Mouse (Mus musculus): ENCODE results near the gene Fdps. TPM values are rescaled to one million over a fixed set of nuclear protein-coding genes. Genes with fewer than 3 reads are reported as not detected.
A peak's percentile ranks its signal among the peaks of the same experiment; 100 is the strongest.
"Not testable (repeated sequence)": the region's sequence is repeated elsewhere in the genome, so short reads cannot be mapped to it uniquely, and the experiment has no call there.

Gene Fdps
- total RNA-seq, 2 experiments from 2014 or later, result 81.0 to 88.8 TPM

DNA sequence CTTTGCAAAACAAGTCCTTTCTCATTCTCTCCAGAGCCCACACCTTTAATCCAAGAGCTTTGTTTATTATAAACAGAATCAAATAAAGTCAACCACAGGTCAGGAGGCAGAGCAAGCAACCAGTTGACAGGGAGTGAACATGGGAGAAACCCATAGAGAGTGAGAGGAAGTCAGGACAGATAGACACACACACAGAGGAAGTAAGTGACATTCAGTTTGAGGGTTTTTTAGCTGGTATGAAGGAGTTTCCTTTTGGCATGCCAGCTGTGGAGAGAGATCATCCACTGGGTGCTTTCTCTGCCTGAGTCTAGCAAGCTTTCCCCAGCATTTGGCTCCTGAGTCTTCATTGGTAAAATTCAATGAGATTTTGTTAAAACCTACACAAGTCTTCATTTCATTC, 5.1 kb upstream of the Fdps start:
- no peak for DNase-seq (ENCODE audit: low spot score in 2 of 2)
- intact Hi-C loops (cut with DNase I), result no loop called here

DNA sequence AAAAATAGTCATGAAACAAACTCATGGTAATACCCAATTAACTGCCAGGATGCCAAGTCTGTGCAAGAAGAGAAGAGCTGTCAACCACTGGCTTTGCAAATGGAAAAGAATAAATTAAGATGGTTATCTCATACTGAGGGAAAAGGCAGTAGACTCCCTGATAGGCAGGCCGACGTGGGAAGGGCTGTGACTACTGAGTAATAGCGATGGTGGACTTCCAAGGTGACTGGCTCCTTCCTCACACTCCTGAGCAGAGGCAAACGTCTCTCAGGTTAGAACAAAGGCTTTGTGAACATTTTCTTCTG, 1.5 kb upstream of the Fdps start:
- no peak for DNase-seq (ENCODE audit: low spot score in 2 of 2)
- intact Hi-C loops (cut with DNase I), result no loop called here

DNA sequence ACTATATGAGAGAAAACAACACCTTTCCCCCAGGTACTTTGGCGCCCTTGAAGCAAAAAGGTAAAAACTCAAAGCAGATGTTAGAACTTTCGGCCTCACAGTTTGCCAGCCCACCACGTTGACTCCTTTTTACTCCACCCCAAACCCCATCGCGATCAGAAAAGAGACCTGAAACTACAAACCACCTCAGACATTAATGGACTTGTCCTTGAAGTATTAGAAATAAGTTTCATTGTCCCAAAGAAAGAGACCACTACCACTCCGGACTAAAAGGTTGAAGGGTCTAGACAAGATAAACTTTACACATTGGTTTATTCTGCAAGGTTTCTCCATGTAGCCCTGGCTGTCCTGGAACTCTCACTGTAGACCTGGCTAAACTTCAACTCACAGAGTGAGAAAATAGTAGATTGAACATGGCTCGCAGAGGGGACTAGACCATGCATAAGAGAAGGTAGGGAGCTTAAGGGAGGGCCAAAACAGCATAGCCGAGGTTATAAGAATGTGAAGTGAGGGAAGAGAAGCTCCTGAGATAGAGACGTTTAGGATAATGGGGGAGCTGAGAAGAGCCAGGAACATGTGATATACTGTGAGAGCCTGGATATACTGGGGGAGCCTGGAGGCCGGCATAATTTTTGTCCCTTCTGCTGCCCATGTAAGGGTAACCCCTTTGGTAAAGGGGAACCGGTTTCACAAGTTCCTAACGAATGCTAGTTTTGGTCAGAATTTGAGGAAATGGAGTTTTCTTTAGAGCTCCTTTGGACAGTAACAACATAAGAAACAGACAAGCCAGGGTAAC, 934 bp upstream of the Fdps start:
- intact Hi-C loops (cut with DNase I), result no loop called here
- DNase-seq (ENCODE audit: low spot score in 2 of 2), result no peak

DNA sequence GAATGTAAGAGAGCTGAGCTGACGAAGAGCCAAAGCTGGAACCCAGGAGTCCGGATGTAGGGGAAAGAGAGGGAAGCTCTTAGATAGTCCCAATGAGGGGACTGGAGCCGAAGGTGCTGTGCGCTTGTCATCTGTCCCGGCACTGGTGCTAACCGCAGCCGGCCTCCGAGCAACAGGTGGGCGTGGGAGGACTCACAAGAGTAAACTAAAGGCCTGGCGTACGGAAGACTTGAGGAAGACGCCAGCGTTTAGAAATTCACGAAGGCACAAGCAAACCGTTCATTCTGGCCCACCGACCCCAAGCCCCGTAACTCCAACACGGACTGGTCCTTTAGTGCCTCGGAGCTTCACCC, 324 bp downstream of the Fdps start:
- intact Hi-C loops (cut with DNase I), result no loop called here
- no peak for DNase-seq (ENCODE audit: low spot score in 2 of 2)

DNA sequence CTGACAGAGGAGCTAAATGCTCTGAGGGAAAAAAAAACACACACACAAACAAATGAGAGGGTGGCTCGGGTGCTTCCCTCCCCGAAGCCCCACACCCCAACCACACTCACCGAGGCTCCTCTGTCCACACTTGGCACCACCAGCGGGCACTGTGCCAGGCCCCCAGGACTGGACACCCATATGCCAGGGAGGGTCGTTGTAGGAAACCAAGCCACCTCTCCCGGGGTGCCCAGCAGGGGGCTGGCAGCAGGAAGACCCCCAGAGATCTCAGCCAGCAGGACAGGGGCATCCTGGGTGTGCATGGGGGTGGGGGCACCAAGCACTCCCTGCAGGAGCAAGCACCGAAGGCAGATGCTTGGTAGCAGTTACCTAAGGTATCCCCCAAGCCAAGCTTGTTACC, 948 bp downstream of the Fdps start, which contains the start of gene Gm43738:
Gene Gm43738, minus strand, starts transcription at position 289 of the 400 bp plus-strand sequence.
- no peak for DNase-seq (ENCODE audit: low spot score in 2 of 2)
- intact Hi-C loops (cut with DNase I), result no loop called here

DNA sequence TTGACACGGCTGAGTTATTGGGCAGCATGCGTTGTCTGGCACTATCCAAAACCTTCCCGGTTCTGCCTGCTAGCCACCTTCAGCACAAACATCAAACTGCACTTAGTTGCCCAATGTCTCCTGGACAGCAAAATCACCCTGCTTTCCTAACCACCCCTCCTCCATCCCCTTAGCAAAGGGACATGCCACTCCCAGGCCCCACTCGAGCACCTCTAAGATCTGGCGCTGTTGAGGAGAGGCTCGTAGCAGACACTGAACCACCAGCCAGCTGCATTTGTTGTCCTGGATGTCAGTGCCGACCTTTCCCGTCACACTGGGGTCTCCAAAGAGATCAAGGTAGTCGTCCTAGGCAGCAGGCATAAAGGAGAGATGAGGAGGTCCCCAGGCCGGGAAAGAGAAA, 7.7 kb downstream of the Fdps start:
- intact Hi-C loops (cut with DNase I), result loop anchor here (5.0 kb wide), 2 partner anchors 123 to 942 kb away; partner anchors contain the start of gene Thbs3
- no peak for DNase-seq (ENCODE audit: low spot score in 2 of 2)

DNA sequence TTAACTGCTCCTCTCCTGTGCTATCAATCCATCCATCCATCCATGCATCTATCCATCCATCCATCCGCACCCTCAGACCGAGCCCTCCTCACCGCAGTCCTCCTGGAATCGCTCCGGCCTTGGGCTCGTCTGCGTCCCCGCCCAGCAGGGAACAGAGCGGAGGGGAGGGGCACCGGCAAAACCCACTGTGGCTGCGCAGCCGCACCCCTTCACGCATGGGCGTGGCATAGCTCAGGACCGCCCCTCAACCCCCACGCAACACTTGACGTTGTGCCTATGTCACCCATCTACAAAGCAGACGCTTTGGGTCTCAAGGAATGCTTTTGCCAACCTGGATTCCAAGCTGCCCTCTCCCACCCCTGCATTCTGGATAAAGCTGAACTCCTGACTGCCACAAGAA, 8.6 kb downstream of the Fdps start, which contains the start of gene Rusc1:
Gene Rusc1, minus strand, starts transcription at position 137 of the 400 bp plus-strand sequence.
- intact Hi-C loops (cut with DNase I), result loop anchor here (5.0 kb wide), 2 partner anchors 124 to 941 kb away; partner anchors contain the start of gene Thbs3
- DNase-seq (ENCODE audit: low spot score in 2 of 2), result peak; percentile 94 to 98

DNA sequence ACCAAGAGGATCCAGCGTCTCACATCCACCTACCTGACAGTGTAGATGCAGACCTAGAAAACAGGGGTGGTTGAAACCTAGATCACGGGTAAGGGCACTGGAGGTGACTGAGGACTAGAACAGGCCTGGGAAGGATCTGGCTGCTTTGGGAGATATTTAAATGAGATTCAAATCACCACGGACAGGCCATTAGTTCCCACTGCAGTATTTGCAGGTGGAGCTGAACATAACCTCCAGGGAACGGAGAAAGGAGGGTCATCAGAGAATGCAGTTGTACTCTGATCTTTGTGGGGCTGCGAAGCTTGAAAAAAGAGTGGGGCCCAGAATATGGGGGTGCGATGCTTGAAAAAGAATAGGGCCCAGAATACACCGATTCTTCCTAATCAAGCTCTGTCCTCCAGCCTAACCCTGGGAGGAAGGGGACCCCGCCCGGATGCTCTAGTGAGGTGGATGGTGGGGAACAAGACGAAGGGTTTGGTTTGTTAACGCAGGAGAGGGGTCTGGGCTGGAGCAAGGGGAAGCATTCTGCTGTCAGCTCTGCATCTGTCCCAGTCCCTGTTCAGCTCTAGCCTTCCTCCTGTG, 9.2 kb downstream of the Fdps start:
- intact Hi-C loops (cut with DNase I), result loop anchor here (5.0 kb wide), 2 partner anchors 125 to 940 kb away; partner anchors contain the start of gene Thbs3
- no peak for DNase-seq (ENCODE audit: low spot score in 2 of 2)

DNA sequence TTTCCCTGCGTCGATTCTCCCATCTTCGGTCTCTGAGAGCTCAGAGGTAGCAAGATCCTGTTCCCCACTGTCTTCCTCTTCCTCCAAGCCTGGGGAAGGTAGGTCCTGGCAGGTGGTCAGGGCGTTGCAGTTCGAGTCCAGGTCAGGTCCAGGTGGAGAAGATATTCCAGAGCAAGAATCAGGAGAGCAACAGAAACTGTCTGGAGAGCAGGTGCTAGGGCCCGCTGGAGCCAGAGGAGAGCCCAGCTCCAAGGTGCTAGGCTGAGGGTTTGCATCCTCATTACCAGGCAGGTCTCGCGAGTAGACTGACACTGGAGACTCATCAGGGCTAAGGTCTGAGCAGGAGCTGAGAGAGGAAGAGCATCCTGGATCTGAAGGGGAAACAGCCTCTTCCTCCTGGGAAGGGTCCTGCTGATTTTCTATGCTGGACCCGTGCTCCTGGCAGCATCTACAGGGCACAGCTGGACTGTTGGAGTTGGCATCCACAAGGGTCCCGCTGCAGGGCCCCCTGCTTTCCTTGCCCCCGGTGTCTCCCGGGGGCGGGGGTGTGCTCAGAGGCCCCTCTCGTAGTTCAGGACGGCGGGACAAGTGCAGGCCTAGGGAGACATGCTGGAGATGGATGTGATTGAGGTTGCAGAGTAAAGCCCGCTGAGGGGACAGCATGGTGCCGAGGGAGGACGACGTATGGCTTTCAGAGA, 9.8 kb downstream of the Fdps start:
- no peak for DNase-seq (ENCODE audit: low spot score in 2 of 2)
- intact Hi-C loops (cut with DNase I), result loop anchor here (2.0 to 5.0 kb wide), 3 partner anchors 73 to 940 kb away; partner anchors contain the start of genes Clk2 and Thbs3

DNA sequence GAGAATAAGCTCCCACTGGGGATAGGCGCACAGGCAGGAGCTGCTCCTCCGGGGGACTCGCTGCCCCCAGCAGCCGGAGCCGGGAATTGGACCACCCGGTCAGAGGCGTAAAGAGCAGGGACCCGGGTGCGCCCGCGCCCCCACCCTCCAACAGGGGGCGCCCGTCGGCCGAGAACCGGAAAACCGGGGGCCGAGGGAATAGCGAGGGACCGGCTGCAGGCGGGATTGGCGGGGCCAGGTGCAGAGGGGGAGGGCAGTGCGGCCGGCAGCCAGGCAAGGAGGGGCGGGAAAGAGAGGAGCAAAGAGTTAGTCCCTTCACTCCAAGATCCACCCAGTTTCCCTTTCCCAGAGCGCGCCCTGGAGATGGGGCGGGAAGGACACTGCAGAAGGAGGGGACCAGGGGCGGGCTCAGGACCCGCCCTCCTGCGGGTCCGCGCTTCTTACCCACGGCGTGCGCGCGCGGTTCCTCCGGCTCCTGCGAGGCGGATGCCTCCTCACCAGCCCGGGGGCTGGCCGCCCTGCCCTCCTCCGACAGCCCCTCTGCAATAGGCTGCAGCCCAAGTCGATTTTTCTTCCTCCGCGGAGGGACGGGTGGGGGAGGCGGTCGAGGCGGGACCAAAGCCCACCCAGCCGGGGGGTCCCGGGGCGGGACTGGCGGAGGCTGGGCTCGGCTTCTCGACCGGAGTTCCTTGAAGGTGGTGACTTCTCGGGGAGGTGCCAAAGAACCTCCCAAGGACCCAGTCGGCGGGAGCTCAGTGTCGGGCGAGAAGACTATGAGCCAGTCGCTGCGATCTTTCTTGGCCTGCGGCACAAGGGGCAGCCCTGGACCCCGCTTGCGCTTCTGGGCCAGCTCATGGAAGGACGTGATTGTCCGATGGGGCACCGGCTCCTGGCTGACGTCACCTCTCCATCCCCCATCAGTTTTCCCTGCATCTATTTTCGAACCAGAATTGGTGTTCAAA, 10.8 kb downstream of the Fdps start:
- peak; percentile 81 to 90 for DNase-seq (ENCODE audit: low spot score in 2 of 2)
- intact Hi-C loops (cut with DNase I), result loop anchor here (2.0 to 5.0 kb wide), 3 partner anchors 74 to 939 kb away; partner anchors contain the start of genes Clk2 and Thbs3

DNA sequence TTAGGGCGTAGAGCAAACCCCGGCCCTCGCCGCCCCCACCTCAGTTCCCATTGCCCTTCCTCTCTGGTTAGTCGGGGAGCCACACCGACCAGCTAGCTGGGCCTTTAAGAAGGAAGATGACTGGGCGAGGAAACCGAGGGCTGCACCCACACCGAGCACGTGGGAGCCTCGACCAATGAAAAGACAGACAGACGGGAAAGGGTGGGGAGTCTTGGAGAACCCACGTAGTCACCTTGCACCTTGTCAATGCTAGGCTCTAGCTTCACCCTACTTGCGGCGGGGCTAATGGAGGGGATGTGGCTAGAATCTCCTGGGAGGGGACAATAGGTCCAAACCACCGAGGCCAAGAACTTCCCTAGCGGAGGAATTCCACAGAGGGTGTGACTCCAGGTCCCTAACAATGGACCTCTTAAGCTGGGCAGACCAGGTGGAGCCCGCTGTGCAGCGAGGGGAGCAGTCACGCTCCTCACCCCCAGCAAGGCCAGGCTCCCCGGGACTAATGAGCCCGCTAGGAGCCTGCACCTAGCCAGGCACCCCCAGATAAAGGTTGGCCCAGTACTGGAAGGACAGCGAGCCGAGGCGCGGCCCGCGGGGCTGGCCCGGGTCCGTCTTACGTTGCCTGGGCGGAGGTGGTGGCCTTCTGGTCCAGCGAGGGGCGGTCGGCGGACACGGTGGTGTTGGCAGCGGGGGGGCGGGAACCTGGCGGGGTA, 11.7 kb downstream of the Fdps start:
- peak; percentile 89 to 96 for DNase-seq (ENCODE audit: low spot score in 2 of 2)
- intact Hi-C loops (cut with DNase I), result loop anchor here (2.0 to 5.0 kb wide), 3 partner anchors 75 to 938 kb away; partner anchors contain the start of genes Clk2 and Thbs3

DNA sequence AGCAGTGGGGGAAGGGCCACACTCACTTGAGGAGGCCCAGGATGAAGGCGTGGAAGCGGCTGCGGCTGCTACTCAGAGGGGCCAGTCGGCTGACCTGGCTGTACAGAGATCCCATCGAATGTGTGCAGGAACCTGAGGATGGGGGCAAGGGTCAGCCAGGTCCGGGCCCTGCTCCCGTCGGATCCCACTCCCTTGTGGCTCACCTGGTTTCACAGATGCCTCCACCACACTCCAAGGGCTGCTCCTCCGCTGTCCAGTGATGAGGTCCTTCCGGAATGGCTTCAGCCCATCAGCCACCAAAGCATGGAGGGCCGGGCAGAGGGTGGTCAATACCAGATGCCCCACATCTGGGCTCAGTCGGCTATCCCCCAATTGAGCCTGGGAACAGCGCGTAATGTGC, 12.8 kb downstream of the Fdps start:
- intact Hi-C loops (cut with DNase I), result no loop called here
- DNase-seq (ENCODE audit: low spot score in 2 of 2), result no peak

DNA sequence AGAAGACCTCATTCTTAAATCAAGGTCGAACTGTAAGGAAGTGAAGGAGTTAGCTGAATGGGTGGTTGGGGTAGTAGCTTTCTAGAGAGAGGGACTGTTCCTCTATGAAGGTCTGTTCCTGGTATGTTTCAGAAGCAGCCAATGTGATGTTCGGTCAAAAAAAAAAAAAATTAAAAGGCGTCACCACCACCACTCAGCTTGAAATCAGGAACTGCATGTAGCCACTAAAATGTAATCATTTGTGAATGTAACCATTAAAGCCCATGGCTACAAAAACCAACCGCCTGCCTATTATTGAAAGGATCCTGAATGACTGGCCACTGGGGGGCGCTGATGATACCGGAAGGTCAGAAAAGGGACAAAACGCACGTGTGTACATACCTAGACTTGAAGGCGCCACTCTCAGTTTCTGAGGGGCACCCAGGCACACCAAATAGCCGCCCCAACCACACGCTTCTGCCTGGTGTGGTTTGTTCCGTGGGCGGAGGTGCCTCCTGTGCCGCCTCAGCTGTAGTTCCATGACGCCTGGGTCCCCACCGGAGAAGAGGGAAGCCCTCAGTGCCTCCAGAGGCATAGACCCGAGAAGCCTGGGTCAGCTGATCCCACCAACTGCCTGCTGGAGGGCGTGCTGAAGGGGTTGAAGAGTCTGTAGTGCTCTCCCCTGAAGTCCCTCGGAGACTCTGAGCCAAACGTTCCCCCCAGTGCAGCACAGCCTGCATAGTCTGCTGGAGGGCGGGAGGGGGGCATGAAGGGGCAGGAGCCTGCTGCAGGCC, 14.2 kb downstream of the Fdps start:
- intact Hi-C loops (cut with DNase I), result no loop called here
- peak; percentile 72 to 83 for DNase-seq (ENCODE audit: low spot score in 2 of 2)

DNA sequence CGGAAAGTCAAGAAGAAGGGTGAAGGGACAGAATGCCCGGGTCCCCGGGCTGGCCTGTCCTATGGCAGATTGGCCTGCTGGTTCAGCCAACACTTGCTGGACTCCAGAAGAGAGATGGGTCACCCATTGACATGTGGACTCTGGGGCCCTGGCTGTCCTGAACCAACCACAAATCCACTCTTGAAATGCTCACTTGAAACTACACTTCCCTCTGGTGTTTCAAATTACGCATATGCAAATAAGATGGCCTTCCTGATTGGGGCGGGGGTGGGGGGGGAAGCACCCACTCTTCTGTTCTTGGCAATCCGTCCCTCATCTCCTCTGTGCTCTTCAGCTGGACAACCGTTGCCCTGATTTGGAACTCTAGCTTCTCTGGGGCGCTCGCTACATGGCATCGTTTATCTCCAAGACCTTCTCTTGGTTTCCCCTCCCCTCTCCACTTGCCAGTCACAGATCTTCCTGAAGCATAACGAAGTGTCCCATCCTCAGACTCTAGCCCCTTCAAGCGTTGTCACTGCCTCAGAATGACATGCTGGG, 17.0 kb downstream of the Fdps start:
- intact Hi-C loops (cut with DNase I), result no loop called here
- no peak for DNase-seq (ENCODE audit: low spot score in 2 of 2)

DNA sequence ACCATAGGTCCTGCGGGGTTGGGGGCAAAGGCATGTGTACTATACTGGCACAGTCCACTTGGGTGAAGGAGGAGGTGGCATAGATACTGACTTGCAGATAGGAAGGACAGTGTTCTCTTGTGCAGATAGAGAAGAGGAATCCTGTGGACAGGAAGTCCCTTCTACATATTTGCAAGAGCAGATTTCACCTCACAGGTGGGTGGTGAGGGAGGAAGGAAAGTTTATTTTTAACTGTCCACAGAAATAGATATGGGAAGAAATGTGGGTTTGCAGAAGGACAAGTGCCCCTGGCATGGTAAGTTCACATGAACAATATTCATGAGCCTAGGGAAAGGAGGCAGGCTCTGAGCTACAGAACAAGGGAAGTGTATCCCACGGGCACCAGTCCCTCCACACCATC, 17.6 kb downstream of the Fdps start:
- intact Hi-C loops (cut with DNase I), result no loop called here
- peak in 1 of 2 experiments; percentile 73 for DNase-seq (ENCODE audit: low spot score in 2 of 2)

DNA sequence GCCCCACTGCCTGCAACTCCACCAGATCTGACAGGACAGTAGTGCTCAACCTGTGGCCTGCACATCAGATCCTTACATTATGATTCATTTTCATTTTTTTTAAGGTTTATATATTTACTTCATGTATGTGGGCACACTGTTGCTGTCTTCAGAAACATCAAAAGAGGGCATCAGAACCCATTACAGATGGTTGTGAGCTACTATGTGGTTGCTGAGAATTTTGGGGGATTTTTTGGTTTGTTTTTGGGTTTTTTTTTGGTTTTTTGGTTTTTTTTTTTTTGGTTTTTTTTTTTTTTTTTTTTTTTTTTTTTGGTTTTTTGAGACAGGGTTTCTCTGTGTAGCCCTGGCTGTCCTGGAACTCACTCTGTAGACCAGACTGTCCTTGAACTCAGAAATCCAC, 19.5 kb downstream of the Fdps start:
- intact Hi-C loops (cut with DNase I); DNase-seq (ENCODE audit: low spot score in 2 of 2): not testable (repeated sequence)

DNA sequence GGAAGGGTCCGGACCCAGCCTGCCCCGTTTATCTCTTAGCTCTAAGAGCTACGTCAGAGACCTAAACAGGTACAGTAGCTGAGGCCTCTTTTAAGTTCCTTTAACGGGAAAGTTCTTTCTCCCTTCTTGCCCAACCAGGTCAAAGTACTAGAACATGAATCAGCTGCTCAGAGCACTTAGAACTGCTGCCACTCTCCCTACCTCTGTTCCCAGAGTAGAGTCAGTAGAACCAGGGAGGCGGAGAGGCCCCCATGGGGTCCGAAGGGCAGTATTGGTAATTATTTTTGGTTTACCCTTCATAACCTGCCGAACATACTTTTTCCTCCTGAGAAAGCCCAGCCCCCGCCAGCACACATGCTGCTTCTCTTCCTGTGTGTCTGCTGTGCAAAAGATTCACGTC, 24.4 kb downstream of the Fdps start:
- no peak for DNase-seq (ENCODE audit: low spot score in 2 of 2)
- intact Hi-C loops (cut with DNase I), result no loop called here

DNA sequence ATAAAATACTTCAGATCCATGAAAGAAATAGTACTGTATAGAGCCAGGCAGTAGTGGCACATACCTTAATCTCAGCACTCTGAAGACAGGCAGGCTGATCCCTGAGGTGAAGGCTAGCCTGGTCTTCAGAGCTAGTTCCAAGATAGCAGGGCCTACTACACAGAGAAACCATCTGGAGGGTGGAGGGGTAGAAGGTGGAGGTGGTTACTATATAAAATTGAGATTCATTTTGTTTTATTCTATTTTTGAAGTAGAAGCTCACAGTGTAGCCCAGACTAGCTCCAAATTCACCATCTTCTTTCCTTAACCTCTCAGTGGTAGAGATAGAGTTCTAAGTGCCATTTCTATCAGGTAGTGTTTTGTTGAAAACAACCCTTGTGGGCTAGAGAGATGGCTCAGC, 34.5 kb downstream of the Fdps start:
- intact Hi-C loops (cut with DNase I), result no loop called here
- peak in 1 of 2 experiments; percentile 77 for DNase-seq (ENCODE audit: low spot score in 2 of 2)
